Mouse (Mus musculus) thymus, adult 2 months (tissue): ENCODE data around the gene Ahcyl2.

Experiments
- CTCF ChIP-seq: fragments of 200-500 bp; IDR thresholded peaks from 2 replicates; pipeline ENCODE4 v1.5.1; 2012; ENCODE audit warnings: mild to moderate bottlenecking, control low read depth, low read length, moderate library complexity, borderline replicate concordance; ENCODE audit not compliant: control insufficient read depth, poor library complexity, insufficient read depth; ENCODE audit errors: extremely low read depth
- POLR2A ChIP-seq: fragments of 200-500 bp; IDR thresholded peaks from 2 replicates; pipeline ENCODE4 v1.6.1; 2012; ENCODE audit warnings: mild to moderate bottlenecking, low read length, control low read depth, moderate library complexity; ENCODE audit not compliant: control insufficient read depth, poor library complexity, insufficient read depth; ENCODE audit errors: extremely low read depth

- TF ChIP-seq CTCF = no peak
- no peak for TF ChIP-seq POLR2A
Observed at GRCm38 (mm10) chr6:29788779-29789350, 21.1 kb downstream of the Ahcyl2 start.
